Mouse (Mus musculus) adrenal gland, postnatal 10 days (tissue): ENCODE measurements around the gene Lrrc46. TPM values are rescaled to one million over a fixed set of nuclear protein-coding genes. Genes with fewer than 3 reads are reported as not detected.

Experiments
- DNase-seq: peaks from one replicate; pipeline ENCODE4 v3.0.0; 2021; ENCODE audit warnings: mixed read lengths
- microRNA-seq: library from miRNA; unstranded; fragments of <30 nt; microRNA quantifications from one replicate; pipeline ENCODE4 v1.2.0, GENCODE M21; 2021
- total RNA-seq, 2 experiments: library from RNA; stranded (reverse); gene quantifications; 2 replicates each; pipeline ENCODE4 v1.2.3; 2021

Lrrc46 gene
- total RNA-seq, 2 experiments from 2014 or later: 1.0 to 1.1 TPM

DNA sequence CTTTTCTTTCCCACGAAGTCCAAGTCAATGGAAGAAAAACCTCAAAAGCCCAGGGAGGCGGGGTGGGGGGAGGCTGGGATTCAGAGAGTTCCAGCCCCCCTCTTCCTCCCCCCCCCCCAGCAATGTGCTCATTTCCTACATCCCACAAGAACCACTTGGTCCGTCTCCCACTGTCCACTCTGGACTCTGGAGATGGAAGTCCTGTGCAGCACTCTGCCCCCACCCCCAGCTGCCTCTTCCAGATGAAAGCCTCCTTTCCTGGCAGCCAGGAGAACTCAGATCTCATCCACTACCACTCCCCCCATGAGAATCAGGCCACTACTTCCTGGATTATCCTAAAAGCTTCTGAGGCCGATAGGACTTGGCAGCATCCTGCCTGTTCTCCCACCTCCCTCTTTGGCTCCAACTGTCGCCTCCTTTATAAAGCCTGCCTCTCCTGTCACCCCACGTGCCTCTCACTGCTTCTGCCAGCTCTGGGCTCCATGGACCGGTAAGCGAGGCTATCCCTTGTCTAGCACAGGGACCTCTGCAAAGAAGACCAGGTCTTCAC lies 28.0 kb downstream of the Lrrc46 start, which contains the start of gene Sp6:
Gene Sp6, plus strand, starts transcription at position 274 of the 550 bp plus-strand sequence.
- no peak for DNase-seq

DNA sequence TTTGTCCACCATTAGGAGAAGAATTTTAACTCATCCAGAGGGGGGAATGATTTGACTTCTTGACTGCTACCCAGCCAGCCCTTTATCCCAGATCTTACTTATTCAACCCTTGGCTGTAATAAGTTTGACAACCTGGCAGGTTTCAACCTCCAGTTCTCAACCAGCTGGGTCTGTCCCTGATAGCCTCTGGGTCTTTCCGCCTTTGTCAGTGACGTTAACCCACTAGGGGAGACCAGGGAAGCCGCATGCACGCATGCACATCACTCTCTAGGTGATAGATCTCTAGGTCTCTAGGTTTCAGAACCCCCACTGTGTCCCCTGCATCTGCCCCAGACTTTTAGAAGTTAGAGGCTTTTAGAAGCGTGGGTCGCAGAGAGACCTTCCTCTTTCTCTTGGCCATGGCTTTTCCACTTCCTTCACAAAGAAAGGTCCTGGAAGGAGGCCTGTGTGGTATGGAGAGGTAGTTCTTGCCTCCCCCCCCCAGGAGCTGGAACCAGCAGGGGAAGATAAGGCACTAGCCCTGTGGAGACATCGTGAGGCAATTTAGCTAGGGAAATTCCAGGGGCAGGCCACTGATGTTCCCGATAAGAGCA lies 31.9 kb downstream of the Lrrc46 start:
- no peak for DNase-seq

DNA sequence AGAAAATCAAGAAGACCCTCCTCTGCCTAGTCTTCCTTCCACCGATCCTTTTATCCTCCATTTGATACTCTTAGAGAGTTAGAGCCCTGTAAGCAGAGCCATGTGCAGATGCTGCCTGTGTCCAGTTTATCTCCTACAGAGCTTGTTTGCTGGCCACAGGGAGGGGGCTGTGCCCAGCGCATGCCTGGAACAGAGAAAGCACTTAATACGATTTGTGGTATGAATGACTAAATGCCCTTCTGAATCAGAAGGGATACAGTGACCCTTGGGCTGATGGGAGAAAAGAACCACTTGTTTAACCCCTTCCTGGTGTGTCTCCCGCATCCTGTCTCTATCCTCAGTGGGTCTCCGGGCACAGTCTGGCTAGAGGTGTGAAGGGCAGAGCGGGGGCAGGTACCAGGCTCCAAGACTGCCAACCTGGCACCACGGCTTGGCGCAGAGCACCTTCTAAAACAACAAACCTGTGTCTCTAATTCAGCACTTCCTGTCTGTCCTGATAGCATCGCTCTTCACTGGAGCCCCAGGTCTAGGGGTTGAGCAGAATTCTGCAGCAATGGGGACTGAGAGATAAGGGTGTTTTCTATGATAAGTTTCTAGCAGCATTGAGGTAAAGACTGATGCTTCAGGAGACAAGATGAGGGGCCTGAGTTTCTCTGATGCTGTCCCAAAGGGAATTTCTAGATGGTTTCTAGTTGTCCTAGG lies 34.0 kb downstream of the Lrrc46 start:
- DNase-seq: no peak

DNA sequence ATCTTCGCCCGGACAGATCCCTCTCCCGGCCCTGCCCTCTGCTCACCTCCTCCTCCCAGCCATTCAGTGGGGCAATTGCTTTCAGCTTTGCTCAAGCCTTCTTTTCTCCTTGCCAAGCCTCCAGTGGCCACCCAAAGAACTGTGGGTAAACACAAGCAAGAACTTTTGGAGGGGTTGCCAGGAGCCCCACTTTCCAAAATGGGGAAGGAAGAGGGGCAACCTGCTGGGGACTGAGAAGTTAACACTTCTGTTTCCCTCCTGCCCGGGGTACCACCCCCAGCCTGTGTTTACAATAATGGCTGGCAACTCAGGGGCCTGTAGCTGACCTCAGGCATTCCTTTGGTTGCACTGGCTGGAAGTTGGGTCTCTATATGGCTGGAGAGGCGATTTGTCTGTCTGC lies 38.0 kb downstream of the Lrrc46 start:
- no peak for DNase-seq

DNA sequence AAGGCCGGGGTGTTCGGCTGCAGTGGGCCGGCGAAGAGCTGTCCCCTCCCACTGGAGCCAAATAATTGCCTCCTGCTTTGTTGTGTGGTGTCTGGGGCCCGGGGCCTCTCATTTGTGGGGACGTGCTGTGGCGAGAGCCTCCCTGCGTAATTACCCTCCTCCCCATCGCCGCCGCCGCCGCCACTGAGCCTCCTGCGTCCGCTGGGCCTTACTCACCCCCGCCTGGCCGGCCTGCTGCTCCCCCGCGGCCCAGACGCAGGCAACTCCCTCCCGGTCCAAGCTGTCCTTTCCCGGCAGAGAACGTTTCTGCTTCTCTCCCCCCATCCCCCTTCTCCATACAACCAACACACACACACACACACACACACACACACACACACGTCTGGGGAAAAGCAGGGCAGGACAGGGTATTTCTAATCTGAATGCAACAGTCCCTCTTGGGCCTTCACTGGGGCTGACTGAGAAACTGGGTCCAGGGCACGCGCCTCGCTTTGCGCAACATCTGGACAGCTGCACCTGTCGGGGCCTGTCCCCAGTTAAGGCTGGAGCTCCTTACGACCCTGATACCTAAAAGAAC lies 43.7 kb downstream of the Lrrc46 start:
- DNase-seq: peak; percentile 69

DNA sequence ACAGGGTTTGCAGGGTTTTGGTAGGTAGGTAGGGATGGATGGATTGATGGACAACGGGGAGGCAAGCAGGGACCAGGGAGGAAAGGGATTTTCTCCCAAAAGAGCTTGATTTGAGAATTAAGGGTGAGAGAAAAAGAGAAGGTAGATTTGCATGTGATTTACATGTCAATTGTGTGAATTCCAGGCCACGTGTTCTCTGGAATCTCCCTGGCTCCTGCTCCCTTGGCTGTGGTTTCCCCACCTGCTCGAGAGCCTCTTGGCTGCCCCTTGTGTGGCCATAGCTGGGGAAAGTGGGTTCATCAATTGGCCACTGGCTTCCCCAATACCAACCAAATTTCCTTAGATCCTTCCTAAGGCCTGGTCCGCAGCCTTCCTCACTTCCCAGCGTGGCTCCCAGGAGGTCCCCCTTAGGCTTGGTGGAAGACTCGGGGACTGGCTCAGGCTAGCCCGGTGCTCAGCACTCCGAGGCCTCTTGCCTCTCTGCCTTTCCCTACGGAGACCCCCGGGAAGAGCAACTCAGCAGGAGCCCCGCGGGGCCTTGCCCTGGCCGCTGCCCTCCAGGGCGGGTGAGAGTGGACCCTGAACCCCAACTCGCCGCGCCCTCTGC lies 44.3 kb downstream of the Lrrc46 start:
- DNase-seq: no peak

DNA sequence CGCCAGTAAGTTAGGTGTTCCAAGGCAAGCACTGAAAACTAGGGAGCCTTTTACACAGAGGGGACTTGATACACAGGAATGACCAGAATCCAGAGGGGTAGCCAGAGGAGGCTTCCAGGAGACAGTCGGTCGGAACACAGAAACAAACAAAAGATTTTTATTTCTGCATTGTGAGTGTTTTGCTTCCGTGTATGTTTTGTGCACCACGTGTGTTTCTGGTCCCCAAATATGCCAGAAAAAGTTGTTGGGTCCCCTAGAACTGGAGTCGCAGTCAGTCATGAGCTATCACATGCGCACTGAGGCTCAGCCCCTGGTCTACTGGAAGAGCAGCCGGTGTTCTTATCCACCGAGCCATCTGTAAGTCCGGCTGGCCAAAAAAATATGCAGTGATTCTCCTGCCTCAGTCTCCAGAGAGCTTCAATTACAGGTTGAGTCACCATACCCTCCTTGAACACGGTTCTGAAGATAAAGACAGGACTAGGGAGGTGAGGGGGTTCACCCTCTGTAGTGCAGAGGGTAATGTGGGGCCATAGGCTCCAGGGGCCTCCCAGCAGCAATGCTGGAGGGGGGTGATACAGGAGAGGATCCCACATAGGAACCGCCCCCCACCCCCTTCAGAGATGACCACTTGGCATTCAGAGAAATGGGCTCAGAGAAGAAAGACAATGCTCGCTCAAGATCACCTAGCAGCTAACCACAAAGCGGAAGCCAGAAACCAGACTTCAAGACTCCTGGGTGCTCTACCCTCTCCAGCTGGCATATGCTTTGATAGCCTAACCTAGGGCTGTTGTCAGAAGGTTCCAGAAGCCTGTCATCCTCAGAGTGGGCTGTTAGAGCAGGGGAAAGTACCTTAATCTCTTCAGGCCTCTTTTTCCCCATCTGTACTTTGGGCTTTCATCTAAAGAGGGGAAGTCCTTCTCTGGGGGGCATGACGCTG lies 45.1 kb downstream of the Lrrc46 start:
- DNase-seq: no peak

DNA sequence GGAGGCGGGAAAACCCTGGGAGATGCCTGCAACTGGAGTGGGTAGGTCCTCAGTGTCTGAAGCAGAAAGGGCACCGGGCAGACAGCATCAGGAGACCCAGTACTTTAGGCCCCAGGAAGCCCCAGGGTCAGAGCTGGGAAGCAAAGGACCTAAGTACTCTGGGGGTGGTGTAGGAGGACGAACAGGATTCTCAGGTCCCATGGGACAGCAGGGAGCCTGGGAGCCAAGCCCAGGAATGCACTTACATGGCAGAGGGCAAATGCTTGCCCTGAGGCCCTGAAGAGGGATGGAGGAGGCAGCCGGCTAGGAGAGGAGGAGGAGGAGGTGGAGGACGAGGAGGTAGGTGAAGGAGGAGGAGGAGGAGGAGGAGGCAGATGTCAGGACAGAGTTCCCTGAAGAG lies 46.2 kb downstream of the Lrrc46 start:
- no peak for DNase-seq

DNA sequence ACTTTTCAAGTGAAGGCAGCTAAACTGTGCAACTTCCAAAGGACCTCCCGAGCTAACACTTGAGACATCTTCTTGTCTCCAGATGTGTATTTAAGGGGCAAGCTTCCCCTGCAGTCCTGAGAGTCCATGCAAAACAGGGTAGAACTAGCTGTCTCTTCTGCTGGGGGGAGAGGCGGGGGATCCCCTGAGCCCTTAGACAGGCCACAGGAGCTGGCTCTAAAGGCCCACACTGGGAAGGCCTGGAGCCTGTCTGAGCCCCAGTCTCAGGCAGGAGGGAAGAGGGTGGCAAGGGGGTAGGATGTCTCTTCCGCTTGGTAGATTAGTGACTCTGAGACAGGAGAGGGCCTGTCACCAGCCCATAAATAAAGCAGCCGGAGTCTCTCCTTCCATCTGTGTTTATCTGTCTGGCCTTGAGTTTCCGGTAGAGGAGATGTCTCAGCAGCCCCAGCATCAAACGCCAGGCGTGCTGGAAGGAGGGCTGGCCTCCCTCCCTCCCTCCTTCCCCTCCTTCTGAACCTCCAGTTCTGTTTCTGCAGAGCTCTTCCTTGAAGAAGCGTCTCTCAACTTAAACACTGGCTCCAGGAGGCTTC lies 48.4 kb downstream of the Lrrc46 start:
- no peak for DNase-seq

DNA sequence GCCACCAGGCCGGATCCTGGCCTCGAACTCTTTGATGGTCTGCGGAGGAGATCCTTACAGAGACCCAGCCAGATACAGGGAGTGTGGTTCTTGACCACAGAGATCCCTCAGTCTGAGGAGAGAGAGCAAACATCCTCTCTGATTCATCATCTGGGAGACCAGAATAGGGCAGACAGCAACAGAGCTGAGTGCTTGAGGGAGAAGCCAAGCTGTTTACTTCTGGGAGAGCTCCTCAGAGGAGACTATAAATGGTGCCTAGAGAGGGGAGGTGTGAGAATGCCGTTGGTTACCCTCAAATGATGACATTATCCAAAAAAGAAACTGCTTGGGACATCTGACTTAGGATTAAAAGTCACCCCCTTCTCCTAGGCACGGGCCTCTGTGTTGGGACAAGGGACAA lies 49.7 kb downstream of the Lrrc46 start:
- DNase-seq: no peak

DNA sequence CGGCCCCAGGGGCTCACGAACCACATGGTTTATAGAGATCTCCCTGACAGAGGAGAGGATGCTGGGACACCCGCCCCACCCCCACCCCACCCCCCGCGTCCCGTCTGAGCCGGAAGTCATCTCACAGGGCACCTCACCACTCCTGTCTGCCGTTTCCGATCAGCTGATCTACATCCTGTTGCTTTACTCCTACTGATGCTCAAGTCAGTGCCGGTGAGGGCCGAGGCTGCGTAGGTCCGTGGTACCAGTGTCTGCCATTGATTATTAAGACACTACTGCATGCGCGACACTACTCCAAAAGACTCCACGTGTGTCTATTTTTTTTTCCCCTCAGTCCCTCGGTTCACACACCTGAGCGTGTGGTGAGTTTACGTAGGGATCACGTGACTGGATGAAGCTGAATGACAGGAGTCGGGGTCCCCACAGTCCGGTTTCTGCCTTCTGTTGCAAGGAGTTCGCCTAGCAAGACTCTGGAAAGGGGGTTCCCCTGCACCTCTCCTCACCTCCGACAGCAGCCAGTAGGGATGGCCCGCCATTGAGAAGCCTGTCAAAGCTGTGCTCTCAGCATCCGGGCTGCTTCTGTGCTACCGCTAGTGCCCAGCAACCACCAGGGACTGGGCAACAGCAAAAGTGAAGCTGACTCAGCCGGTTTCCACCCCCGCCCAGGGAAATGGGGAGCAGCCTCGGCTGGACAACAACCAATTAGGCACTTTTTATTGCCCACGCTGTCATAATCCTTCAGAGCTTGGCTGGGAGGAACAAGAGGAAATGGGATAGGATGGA lies 53.1 kb downstream of the Lrrc46 start:
- DNase-seq: no peak

DNA sequence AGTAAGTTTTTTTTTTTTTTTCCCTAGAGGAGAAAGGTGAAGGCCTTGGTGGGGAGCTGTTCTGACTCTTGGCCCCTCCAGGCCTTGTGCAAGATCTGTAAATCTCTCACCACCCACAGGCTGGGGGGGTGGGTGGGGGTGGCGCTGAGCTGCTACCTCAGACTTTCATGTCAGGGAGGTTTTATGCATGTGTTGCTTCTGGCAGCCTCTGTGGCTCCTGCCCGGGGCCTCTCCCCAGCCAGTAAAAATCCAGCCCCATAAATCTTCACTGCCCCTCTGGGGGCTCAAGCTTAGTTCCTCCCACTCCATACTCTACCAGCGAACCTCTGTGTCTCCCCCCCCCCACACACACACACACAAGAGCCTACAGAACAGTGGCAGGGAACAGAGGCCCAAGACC lies 54.7 kb downstream of the Lrrc46 start:
- DNase-seq: no peak

DNA sequence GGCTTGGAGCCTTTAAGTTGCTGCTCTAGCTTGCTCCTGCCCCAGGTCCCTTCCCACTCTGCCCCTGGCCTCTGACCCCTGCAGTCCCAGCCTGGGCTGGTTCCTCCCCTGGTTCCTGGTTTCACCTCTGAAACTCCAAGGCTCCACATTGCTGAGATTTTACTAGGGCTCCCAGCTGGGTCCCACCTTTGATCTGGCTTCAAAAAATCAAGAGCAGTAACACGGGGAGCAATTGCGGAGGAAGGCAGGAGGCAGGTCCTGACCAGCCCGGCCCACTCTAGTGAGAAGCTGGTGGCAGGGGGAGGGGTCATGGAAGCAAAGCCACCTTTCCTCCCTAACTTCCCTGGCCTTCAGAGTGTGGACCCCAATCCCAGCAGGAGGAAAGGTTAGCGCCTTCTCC lies 56.3 kb downstream of the Lrrc46 start:
- DNase-seq: no peak

Small RNAs within 50 kb of the gene (microRNA-seq; reads per million reads assigned to microRNA genes)
- gene Mir8103: not detected

Other genes with a start within 250 kb of the Lrrc46 start
- gene Nfe2l1, start 211.4 kb downstream of the Lrrc46 start, total RNA-seq: 100 to 1,000 TPM; 300 to 307 TPM
- gene Copz2, start 191.5 kb downstream of the Lrrc46 start, total RNA-seq: 10 to 100 TPM; 45.5 to 50.3 TPM
- 10 to 100 TPM; 54.1 to 54.9 TPM for gene Cdk5rap3, start 124.9 kb downstream of the Lrrc46 start, total RNA-seq
- under 1 TPM; 0.24 to 0.66 TPM for gene Prr15l, start 113.3 kb downstream of the Lrrc46 start, total RNA-seq
- gene Pnpo, start 97.4 kb downstream of the Lrrc46 start, total RNA-seq: 10 to 100 TPM; 29.1 to 32.5 TPM
- 10 to 100 TPM; 14.3 to 16.3 TPM for gene Sp2, start 58.4 kb downstream of the Lrrc46 start, total RNA-seq
- under 1 TPM; 0.18 to 0.30 TPM for gene Sp6, start 28.0 kb downstream of the Lrrc46 start, total RNA-seq
- gene Scrn2, start 11.5 kb downstream of the Lrrc46 start, total RNA-seq: 10 to 100 TPM; 22.5 to 25.9 TPM
- 100 to 1,000 TPM; 137 to 139 TPM for gene Mrpl10, start 153 bp upstream of the Lrrc46 start, total RNA-seq
- 10 to 100 TPM; 10.2 to 13.2 TPM for gene Osbpl7, start 9.2 kb upstream of the Lrrc46 start, total RNA-seq
- gene Tbx21, start 73.9 kb upstream of the Lrrc46 start, total RNA-seq: under 1 TPM; 0.21 to 0.64 TPM
- gene Tbkbp1, start 110.1 kb upstream of the Lrrc46 start, total RNA-seq: 10 to 100 TPM; 20.9 to 25.4 TPM
- 100 to 1,000 TPM; 109 to 115 TPM for gene Kpnb1, start 146.5 kb upstream of the Lrrc46 start, total RNA-seq
- gene Npepps, start 239.2 kb upstream of the Lrrc46 start, total RNA-seq: 10 to 100 TPM; 63.2 to 68.3 TPM